Mouse (Mus musculus): ENCODE data around the gene Bckdk.

Gene Bckdk

DNA sequence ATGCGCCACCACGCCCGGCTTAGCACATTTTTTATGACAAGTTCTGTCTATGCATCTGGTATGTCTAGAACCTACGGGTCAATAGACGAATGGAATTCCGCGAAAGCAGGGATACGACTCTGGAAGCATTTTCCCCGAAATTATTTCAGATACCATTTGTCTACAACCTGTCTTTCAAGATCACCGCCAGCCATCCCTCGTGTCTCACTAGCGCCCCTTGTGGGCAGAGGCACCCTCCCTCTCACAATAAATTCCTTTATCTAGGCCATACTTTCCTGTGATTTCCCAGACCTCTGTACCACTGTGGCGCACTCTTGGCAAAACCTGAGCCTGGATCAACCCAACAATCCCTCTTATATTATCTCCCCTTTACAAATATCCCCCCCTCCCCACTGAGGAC, 7.5 kb upstream of the Bckdk start:
- peak; percentile 69 for DNase-seq

- no peak for DNase-seq
Measured at GRCm38 (mm10) chr7:127897542-127897941, 6.3 kb upstream of the Bckdk start.

DNA sequence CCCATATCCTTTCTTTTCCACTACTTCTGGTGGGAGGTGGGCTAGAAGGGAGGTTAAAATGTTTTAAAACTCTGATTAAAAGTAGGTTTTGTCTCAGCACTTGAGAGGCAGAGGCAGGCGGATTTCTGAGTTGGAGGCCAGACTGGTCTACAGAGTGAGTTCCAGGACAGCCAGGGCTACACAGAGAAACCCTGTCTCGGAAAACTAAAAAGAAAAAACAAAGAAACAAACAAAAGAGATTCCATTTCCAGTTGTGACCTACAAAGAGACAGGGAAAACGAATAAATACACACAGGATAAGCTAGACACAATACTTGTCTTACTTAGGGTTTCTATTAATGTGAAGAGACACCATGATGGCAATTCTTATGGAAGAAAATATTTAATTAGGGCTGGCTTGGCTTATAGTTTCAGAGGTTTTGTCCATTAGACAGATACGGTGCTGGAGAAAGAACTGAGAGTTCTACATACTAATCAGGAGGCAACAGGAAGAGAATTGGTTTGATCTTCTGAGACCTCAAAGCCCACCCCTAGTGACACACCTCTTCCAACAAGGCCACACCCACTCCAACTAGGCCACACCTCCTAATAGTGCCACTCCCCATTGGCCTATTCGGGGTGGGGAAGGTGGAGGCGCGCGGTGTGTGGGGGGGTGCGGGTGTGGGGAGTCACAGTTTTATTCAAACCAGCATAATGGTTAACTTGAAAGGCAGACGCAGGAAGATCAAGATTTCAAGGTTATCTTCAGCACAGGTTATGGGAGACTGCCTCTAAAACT, 5.5 kb upstream of the Bckdk start:
- DNase-seq, result no peak

DNA sequence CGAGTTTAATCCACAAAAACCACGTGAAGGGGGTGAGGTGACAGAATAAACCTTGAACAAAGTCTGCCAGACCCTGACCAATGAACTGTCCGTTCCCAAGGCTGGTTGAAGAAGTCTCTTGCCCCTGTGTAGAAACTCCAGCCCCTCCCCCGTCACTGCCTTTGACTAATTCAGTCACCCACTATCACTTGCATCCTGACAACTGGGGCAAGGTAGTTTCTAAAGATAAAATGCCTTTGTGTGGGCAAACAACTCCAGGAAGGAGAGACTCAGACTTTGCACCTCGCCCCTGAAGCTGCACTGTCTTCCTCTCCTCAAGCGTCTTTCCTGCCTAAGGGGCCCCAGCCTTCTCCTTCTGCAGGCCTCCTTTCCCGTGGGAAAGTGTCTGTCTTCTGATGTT, 3.9 kb upstream of the Bckdk start:
- DNase-seq, result no peak

- DNase-seq, result no peak
Measured at GRCm38 (mm10) chr7:127901772-127902171, 2.1 kb upstream of the Bckdk start.

- no peak for DNase-seq
Measured at GRCm38 (mm10) chr7:127907939-127908338, 4.1 kb downstream of the Bckdk start.

- DNase-seq, result no peak
Measured at GRCm38 (mm10) chr7:127908656-127909055, 4.8 kb downstream of the Bckdk start.

- peak; percentile 83 for DNase-seq
Measured at GRCm38 (mm10) chr7:127912190-127912871, 8.4 kb downstream of the Bckdk start, which contains the start of gene Kat8. Gene Kat8 (plus strand): TSS chr7:127912516.

- DNase-seq, result no peak
Measured at GRCm38 (mm10) chr7:127912938-127913337, 9.1 kb downstream of the Bckdk start.

DNA sequence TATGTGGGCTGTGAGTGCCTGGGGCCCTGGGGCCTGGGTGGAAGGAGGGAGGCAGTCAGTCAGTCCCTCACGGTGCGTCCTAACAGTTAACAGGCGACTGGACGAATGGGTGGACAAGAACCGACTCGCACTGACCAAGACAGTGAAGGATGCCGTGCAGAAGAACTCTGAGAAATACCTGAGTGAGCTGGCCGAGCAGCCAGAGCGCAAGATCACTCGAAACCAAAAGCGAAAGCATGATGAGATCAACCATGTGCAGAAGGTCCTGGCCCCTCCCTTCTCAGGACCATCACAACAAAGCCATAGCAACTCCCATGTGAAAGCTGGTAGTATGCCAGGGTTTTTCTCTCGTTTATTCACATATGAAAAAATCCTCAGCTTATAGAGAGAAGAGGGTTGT, 11.4 kb downstream of the Bckdk start:
- DNase-seq, result no peak

GRCm38 (mm10) chr7:127918203-127918602, 14.3 kb downstream of the Bckdk start:
- peak; percentile 47 for DNase-seq

- peak; percentile 48 for DNase-seq
Measured at GRCm38 (mm10) chr7:127919290-127919689, 15.4 kb downstream of the Bckdk start.

- no peak for DNase-seq
Measured at GRCm38 (mm10) chr7:127921516-127921915, 17.6 kb downstream of the Bckdk start.

GRCm38 (mm10) chr7:127922451-127923275, 18.8 kb downstream of the Bckdk start:
- DNase-seq, result no peak

DNA sequence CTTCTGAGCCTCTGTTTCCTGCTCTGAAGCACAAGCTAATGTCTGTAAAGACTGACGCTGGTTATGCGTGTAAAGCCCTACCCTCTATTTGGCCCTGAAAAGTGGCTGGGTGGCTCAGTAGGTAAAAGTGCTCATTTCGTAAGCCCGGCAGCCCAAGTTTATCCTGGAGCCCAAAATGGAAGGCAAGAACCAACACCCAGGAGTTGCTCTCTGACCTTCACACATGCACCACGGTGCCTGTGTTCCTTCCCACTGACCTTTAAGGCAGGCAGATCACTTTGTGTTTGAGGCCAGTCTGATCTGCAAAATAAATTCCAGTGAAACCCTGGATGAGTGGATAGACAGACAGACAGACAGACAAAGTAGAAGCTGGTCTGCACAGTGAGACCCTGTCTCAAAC, 19.8 kb downstream of the Bckdk start:
- no peak for DNase-seq

DNA sequence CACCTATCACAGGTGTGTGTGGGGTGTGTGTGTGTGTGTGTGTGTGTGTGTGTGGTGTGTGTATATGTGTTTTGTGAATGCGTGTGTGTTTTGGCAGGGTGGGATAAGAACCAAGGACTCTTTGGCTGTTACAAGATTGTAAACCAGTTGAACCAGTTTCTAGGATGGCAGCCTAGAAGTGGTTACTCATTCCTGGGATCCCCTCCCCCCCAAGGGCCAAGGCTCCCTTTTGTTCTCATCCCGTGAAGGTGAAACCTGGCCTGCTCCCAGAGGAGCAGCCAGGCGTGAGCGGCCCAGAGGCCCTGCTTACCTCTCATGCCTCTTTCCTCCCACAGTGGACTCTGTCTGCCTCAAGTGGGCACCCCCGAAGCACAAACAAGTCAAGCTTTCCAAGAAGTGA, 21.4 kb downstream of the Bckdk start:
- DNase-seq, result no peak

DNA sequence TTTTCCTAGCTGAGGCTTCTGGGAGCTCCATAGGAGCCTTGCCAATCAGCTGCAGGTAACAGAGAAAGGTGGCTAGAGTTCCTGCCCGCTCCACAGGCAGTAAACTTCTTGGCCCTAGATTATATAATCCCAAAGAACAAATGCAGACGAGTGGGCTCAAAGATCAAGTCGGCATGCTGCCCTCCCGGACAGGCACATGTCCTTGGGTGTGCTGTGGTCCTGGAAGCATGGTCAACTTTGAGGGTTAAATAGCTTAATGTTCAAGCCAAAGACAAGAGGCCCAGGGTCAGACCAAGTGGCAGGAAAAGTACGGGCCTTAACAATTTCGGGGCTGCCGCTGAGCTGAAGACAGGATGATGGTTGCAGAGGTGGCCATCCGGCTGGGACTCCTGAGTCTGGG, 22.2 kb downstream of the Bckdk start:
- DNase-seq, result no peak

DNA sequence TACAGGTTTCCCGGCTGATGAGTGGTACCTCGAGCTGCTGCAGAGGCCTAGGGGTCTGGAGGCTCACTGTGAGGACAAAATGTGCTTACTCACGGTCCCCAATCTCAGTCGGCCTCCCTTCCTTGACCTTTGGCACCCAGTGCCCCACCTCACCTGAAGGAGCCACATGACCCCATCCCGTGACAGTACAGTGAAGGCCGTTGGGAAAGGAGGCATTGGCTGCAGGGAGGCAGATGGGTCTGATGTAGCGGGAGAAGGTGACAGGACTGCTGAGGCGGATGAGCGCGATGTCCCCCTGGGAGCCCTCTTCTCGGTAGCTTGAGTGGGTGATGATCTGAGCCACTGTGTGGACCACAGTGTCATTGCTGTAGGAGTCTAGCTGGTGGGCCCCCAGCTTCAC, 23.0 kb downstream of the Bckdk start:
- no peak for DNase-seq

GRCm38 (mm10) chr7:127927726-127928125, 23.8 kb downstream of the Bckdk start:
- DNase-seq, result no peak

DNA sequence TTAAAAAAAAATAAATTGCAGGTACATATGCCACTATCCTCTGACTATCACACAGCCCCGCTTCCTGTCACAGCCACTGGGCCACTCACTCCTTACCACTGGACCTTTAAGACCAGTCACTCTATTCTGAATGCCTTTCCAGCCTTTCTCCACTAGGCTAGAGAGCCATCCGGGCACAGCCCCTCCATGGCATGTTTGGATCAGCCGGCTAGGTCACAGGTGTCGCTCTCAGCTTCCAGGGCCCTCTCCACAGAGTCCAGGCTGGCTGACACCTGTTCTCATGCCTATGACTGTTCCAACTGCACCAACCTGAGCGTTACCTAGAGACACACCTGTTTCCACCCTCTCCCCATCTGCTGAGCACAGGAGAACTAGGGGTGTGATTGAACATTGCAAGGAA, 24.7 kb downstream of the Bckdk start:
- no peak for DNase-seq

DNA sequence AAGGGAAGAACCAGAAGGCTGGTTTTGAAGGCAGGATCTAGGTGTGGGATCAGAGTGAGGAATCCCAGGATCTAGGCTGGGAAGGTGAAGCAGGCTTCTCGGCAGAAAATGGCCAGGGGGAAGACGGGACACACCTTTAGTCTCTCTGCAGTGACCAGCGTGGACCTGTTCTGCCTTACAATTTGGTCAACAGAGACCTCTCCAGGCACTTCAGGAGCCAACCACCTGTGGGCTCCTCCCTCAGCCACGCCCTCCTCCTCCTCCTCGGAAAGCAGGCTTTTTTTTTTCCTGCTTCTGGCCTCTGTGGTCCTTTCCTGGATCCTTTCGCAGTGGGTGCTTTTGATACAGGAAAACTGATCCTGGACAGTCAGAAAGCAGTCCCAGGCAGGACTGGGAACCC, 26.0 kb downstream of the Bckdk start, which contains the start of gene Prss8:
TSS of gene Prss8 (minus strand) at position 182 of the 400 bp plus-strand sequence.
- DNase-seq, result no peak

DNA sequence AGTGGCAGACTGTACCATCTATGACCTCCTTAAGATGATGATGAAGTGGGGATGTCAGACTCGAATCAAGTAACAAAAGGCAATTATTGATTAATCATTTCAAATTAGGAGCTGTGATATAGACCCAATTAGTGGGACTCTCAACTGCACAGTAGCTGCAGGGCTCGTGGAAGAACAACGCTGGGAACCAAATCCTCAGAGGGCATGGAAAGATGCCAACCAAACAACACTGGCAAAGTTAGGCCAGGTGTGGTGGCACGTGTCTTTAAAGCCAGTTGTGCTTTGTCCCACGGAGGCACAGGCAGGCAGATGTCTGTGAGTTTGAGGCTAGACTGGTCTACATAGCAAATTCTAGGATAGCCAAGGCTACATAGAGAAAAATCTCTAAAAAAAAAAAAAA, 26.8 kb downstream of the Bckdk start:
- no peak for DNase-seq

DNA sequence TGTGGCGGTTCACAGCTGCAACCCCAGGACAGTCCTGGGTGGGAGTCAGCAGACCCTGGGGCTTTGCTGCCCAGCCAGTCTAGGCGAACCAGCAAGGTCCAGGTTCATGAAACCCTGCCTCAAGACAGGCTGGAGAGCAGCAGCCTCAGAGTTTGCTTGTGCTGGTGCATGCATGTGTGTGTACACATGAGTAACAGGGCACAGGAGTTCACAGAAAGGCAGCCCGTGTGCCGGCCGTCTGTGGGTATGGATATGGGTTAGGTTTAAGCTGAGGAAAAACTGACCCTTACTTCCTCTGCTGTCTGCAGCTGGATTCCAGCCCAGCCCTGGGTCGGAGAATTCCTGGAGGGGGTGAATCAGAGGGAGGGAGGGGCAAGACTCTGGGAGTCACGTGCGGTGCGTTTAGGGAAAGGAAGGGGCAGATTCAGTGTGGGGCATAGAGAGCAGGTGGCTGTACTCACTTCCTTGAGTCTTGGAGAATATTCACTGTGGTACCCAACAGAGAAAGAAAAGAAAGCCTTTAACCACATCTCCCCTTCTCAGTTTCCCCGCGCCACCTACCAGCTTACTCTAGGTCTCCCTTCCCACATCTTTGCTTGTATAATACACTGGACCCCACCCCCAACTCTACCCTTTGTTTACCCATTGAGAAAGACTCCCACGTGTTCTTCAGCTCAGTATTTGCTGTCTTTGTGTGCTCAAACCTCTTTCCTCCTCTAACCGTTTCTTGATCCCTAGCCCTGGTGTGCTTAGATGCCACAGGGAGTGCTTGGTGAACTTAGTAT, 27.7 kb downstream of the Bckdk start:
- no peak for DNase-seq

All from right cerebral cortex, postnatal 4 days (tissue).